Mouse (Mus musculus): ENCODE measurements around the gene Slc16a11.

The Slc16a11 gene

GRCm38 (mm10) chr11:70227661-70228245, 15.2 kb downstream of the Slc16a11 start:
- peak; percentile 56 for DNase-seq

DNA sequence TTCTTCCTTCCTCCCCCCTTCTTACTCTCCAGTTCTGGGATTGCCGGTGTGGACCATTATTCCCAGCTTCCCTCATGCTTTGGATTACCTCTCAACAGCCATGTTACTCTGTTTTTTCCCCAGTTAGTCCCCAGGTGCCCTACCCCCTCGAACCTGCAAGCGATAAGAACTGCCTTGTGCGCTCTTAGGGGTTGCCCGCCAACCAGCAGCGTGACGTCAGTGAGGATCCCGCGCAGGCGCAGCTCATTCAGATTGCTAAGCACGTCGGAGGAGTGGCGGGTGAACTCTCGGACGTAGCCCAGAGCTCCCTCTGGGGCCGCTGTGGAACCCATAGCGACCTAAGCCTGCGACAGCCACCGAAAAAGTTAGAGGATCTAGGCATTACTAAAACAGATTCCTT, 16.3 kb downstream of the Slc16a11 start:
- DNase-seq: peak; percentile 88

- peak; percentile 54 for DNase-seq
Measured at GRCm38 (mm10) chr11:70229260-70230010, 16.9 kb downstream of the Slc16a11 start, which contains the start of gene Bcl6b. Gene Bcl6b, minus strand, starts transcription at chr11:70229798.

- DNase-seq: peak; percentile 83
Measured at GRCm38 (mm10) chr11:70230239-70230727, 17.7 kb downstream of the Slc16a11 start.

DNA sequence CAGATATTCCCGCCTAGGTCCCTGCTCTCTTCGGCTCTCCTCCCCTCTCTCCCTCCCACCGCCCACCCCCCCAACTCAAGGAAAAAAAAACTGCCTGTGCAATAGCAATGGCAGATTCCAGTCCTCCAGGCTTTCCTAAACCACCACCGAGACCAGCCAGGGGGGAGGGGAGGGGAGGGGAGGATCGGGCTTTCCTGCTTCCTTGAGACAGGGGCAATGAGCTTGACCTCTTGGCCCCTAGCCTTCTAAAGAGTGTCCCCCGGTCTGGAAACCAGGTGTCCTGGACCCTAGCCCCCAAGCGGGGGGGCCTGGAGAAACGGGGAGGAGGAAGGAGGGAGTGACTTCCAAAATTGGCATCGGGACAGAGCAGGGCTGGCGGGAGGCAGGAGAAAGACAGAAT, 20.0 kb downstream of the Slc16a11 start:
- peak; percentile 85 for DNase-seq

DNA sequence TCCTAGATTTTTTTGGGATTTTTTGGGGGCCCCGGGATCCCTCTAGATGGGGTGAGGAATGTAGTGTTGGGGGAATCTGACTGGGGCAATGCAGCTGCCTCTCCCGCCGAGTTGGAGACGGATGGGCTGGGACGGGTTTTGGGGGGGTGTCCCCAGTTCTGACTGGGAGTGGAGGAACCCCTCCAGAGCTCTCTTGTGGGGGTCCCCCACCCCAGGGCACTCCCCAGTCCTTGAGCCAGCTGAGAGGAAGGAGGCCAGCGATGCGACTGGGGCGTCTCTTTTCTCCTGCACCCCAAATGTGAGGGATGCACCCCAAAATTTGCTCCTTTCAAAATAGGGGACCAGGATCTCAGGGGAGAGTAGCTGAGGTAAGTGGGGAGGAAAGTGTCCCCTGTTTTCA, 20.5 kb downstream of the Slc16a11 start:
- peak; percentile 79 for DNase-seq

GRCm38 (mm10) chr11:70234037-70234436, 21.5 kb downstream of the Slc16a11 start:
- peak; percentile 60 for DNase-seq

- DNase-seq: peak; percentile 44
Measured at GRCm38 (mm10) chr11:70234497-70234896, 21.9 kb downstream of the Slc16a11 start.

DNA sequence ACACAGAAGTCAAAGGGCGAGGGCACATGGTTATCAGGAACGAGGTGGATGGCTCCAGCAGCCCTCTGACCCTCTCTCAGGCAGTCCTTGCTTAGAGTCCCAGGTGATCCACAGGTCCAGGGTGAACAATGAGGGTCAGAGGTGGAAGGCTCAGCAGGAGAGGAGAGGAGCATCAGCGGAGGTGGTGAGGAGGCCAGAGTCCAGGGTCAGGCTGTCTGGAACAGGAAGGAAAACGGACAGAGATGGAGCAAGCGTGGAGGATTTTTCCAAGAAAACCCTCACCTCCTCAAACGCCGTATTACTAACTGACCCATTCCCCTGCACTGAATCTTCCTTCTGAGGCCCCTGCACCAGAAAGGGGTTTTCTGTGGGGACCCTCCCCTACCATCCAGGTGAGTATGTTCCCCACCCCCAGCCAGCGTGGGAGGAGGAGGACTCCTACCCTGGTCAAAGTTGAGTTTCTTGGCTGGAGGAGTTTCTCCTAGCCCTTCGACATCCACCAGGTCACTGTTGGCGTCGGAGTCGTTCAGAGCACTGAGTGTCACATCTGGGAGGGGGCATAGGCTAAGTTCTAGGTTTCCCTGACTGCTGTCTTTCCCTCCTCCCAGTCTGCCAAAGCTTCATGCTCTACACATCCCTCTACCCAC, 22.8 kb downstream of the Slc16a11 start:
- DNase-seq: peak; percentile 56

DNA sequence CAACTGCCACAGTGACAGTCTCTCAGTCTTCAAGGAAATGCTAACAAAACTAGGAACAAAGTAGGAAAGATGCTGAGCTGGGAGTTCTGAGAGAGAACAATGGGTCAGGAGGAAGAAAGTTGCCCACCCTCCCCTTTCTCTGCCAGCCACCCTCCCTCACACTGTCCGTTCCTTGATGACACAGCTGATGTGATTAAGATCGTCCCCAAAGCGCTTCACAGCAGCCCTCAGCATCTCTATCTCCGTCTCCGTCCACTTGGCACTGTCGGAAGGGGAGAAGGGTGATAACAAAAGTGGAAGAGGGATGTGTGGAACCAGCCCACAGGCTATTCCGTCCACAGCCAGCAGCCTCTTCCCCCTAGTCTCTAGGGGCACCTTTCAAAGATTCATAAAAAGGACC, 24.2 kb downstream of the Slc16a11 start:
- DNase-seq: peak; percentile 60

DNA sequence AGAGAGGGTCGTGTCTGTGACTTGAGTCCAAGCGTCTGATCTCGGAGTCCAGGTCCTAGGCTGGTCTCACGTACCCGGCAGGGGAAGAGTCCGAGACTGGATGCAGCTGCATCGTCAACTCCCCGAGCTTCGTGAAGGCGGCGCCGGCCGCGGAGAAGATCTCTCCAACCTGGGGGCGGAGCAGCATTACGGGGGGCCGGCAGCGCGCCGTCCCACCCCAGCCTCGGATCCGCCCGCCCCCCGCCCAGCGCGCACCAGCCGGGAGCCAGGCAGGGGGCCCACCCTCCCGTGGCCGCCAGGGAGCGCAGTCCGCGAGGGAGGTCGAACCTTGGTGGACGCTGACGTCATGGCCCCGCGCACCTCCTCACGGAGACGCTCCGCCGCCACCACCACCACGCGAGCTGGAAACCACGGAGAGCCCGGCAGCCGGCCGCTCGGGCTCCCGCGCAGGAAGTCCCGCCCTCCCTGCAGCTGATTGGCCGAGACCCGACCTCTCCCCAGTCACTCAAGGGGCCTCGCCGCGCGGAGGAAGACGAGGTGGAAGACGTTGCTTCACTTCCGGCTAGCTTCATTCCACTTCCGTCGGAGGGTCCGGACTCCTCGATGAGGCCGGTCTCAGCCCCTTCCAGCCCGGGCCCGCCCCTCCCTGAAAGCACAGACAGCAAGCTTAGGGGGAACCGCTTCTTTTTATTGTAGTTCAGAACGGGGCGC, 25.1 kb downstream of the Slc16a11 start, which contains the start of gene 0610010K14Rik:
Gene 0610010K14Rik (minus strand): TSS at position 458 of the 711 bp plus-strand sequence.
- DNase-seq: peak; percentile 99

GRCm38 (mm10) chr11:70238591-70239440, 26.3 kb downstream of the Slc16a11 start:
- peak; percentile 61 for DNase-seq

- DNase-seq: peak; percentile 89
Measured at GRCm38 (mm10) chr11:70239541-70240279, 27.2 kb downstream of the Slc16a11 start, which contains the start of the genes Gm21988 and Rnasek. Gene Gm21988, minus strand, starts transcription at chr11:70239830. Gene Rnasek, minus strand, starts transcription at chr11:70239842.

GRCm38 (mm10) chr11:70242591-70242990, 30.0 kb downstream of the Slc16a11 start:
- peak; percentile 20 for DNase-seq

DNA sequence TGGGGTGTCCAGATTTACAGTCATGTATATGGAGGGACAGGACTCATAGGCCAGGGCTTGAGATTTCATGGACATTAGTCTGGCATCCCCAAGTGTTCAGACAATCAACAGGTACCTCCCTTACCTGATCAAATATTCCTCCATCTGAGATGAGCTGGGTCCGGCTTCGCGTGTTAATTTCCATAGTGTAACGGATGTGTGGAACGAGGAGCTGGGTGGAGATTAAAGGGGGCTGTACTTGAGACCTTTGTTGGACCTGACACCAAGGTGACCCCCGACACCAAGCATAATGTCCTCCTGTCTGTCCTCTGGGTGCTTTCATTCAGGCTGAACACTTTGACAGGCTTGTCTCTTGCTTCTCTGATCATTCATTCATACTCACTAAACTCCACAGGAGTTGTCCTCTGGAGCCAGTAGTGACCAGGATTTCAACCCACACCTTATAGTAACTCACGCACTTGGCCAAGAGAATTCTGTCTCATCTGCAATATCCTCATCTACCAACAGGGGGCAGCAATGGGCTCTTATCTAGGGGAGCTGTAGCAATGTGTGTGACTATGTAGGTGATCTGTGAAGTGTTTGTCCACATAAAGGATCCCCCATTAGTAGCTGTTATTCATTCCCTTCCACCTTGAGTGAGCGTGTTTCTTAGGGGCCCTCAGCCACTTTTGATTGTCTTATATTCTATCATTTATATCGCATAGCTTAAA, 34.7 kb downstream of the Slc16a11 start:
- peak; percentile 54 for DNase-seq

GRCm38 (mm10) chr11:70250150-70250549, 37.6 kb downstream of the Slc16a11 start:
- DNase-seq: no peak

- no peak for DNase-seq
Measured at GRCm38 (mm10) chr11:70251853-70252252, 39.3 kb downstream of the Slc16a11 start.

DNA sequence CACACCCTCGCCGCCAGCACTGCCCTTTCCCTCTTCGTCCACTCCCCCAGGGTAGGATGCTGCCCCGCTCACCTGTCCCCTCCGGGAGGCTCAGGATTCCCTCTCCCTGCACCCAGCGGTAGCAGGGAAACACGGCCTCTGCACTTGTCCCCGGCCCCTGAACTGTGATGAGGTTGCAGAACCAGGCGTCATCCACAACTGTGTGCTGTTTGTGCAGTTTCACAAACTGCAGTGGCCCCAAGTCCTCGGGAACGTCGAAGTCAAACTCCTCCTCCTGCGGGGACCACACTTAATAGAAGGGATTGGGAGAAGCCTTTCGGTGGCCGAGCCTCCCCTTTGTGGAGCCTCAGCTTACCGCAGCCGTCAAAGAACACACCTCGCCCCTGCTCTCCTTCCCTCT, 41.8 kb downstream of the Slc16a11 start:
- DNase-seq: no peak

GRCm38 (mm10) chr11:70254931-70255531, 42.5 kb downstream of the Slc16a11 start, which contains the start of gene Alox12:
Gene Alox12, minus strand, starts transcription at chr11:70255353.
- no peak for DNase-seq

DNA sequence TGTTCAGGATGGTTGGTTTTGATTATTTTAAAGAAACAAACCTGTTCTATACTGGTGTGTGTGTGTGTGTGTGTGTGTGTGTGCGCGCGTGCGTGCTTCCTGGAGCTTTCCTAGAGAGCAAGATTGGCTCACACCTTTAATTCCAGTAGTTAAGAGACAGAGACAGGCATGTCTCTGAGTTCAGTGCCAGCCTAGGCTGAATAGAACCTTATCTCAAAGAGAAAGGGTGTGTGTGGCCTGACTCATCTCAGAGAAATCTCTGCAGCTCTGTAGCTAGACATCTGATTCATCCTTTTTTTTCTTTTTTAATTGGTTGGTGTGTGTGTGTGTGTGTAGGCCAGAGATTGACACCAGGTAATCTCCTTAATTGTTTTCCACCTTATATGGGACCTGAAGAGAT, 46.5 kb downstream of the Slc16a11 start:
- DNase-seq: no peak
